Comparison of ENCODE assay signal across 8 mouse cellular contexts in genomic region chr8:72722769-72723650, GRCm38 (mm10). TPM values are rescaled to one million over a fixed set of nuclear protein-coding genes. Genes with fewer than 3 reads are reported as not detected.
DNase-seq lines count a peak whose midpoint lies in the region; ATAC-seq and TF ChIP-seq lines count a peak whose summit lies in the region.

Gene Sin3b (plus strand): TSS chr8:72723285.

- 13% methylated on average over 56 of the region's 56 CpGs for WGBS in cerebellum, adult 2 months
- 14% methylated on average over 56 of the region's 56 CpGs for WGBS in forebrain, postnatal 0 days
- WGBS in lung, embryonic 15.5 days = 14% methylated on average over 56 of the region's 56 CpGs

- no peaks in the 10 kb centered on the region for H3K9me3 ChIP-seq in G1E (replicated peaks)
- no peaks in the 10 kb centered on the region for H3K9me3 ChIP-seq in forebrain, postnatal 0 days (ENCODE audit: low read length)
- H3K9me3 ChIP-seq in lung, embryonic 15.5 days = no peaks in the 10 kb centered on the region

- TF ChIP-seq CTCF in G1E (IDR thresholded peaks at IDR 0.05; ENCODE audit: low read depth, low read length) = no peak
- no peak for TF ChIP-seq CTCF in cerebellum, adult 2 months (IDR thresholded peaks at IDR 0.05; ENCODE audit: borderline replicate concordance, insufficient read depth, low read depth, low read length)
- TF ChIP-seq CTCF in forebrain, postnatal 0 days (IDR thresholded peaks at IDR 0.05; ENCODE audit: low read depth) = no peak

- no peak within 1 kb of the TSS for H3K27ac ChIP-seq in cerebellum, adult 2 months (ENCODE audit: insufficient read depth, low read length)
- peak within 1 kb of the TSS; percentile 64; the same call in 1 of the 2 replicates for H3K27ac ChIP-seq in forebrain, postnatal 0 days (ENCODE audit: low read depth, low read length)
- peak within 1 kb of the TSS; percentile 17; the same call in 1 of the 2 replicates for H3K27ac ChIP-seq in lung, embryonic 15.5 days

- DNase-seq in G1E (ENCODE audit: low spot score) = peak; percentile 91
- DNase-seq in cerebellum, adult 2 months = peak; percentile 91 to 93
- peak; percentile 92 for DNase-seq in forebrain, postnatal 0 days
- DNase-seq in heart, postnatal 4 days = peak; percentile 98
- DNase-seq in layer of hippocampus, adult 8-10 months (ENCODE audit: low spot score in 2 of 2) = peak; percentile 88 to 89
- peak; percentile 88 for DNase-seq in ovary, adult 18-20 months (ENCODE audit: low spot score)
- DNase-seq in thymus, postnatal 0 days (ENCODE audit: low spot score) = peak; percentile 90

- no peaks in the 10 kb centered on the region for H3K27me3 ChIP-seq in G1E (ENCODE audit: insufficient read depth, low read length)
- H3K27me3 ChIP-seq in cerebellum, adult 2 months (ENCODE audit: control insufficient read depth, insufficient read depth, low read length) = no peaks in the 10 kb centered on the region
- H3K27me3 ChIP-seq in forebrain, postnatal 0 days (ENCODE audit: insufficient read depth, low read length) = no peaks in the 10 kb centered on the region
- no peaks in the 10 kb centered on the region for H3K27me3 ChIP-seq in lung, embryonic 15.5 days

- H3K9ac ChIP-seq in forebrain, postnatal 0 days = peak within 1 kb of the TSS; percentile 94
- H3K9ac ChIP-seq in lung, embryonic 15.5 days = peak within 1 kb of the TSS; percentile 98

- peaks cover 20% of the 10 kb centered on the region for H3K4me1 ChIP-seq in G1E (ENCODE audit: insufficient read depth, low read depth, low read length)
- peaks cover 8% of the 10 kb centered on the region; the same call in 1 of the 2 replicates for H3K4me1 ChIP-seq in cerebellum, adult 2 months (ENCODE audit: control insufficient read depth, insufficient read depth, low read length)
- H3K4me1 ChIP-seq in forebrain, postnatal 0 days (ENCODE audit: insufficient read depth) = peaks cover 7% of the 10 kb centered on the region; the same call in 1 of the 2 replicates
- H3K4me1 ChIP-seq in lung, embryonic 15.5 days = peaks cover 6% of the 10 kb centered on the region

- peak; percentile 98 for ATAC-seq in G1E (ENCODE audit: extremely low read depth, insufficient number of reproducible peaks, low FRiP score, poor library complexity, severe bottlenecking)
- peak; percentile 100 for ATAC-seq in forebrain, postnatal 0 days
- peak; percentile 98 for ATAC-seq in lung, embryonic 15.5 days (ENCODE audit: borderline replicate concordance, extremely low read depth, low FRiP score, low TSS enrichment)

- peak within 1 kb of the TSS; percentile 96 for H3K4me3 ChIP-seq in G1E (ENCODE audit: low read depth, low read length)
- peak within 1 kb of the TSS; percentile 72 for H3K4me3 ChIP-seq in cerebellum, adult 2 months (replicated peaks; ENCODE audit: insufficient read depth, low read depth, low read length)
- peak within 1 kb of the TSS; percentile 99 for H3K4me3 ChIP-seq in forebrain, postnatal 0 days (ENCODE audit: low read depth, low read length)
- H3K4me3 ChIP-seq in lung, embryonic 15.5 days = peak within 1 kb of the TSS; percentile 80

- peaks cover 41% of the 10 kb centered on the region for H3K36me3 ChIP-seq in G1E (replicated peaks)
- H3K36me3 ChIP-seq in forebrain, postnatal 0 days (ENCODE audit: insufficient read depth) = peaks cover 32% of the 10 kb centered on the region
- H3K36me3 ChIP-seq in lung, embryonic 15.5 days = peaks cover 31% of the 10 kb centered on the region

- H3K4me2 ChIP-seq in forebrain, postnatal 0 days (ENCODE audit: low read depth) = peak within 1 kb of the TSS; percentile 95
- peak within 1 kb of the TSS; percentile 93 for H3K4me2 ChIP-seq in lung, embryonic 15.5 days

- TF ChIP-seq POLR2A in cerebellum, adult 2 months (IDR thresholded peaks at IDR 0.05; ENCODE audit: borderline replicate concordance, insufficient read depth, low read length) = peak; percentile 75

RNA-seq across cellular contexts. Expression of gene Sin3b, which starts in this region (rescaled TPM):
- total RNA-seq in G1E (2014; fragmentation: Nextera tagmentation) (73.8 and 82.2 TPM in 2 replicates), G1E (2017) (186 and 202 TPM in 2 replicates)
- 58.9 and 64.7 TPM in 2 replicates for polyA plus RNA-seq in G1E (2012)
- 101 and 102 TPM in 2 replicates for polyA plus RNA-seq in cerebellum, adult 2 months (2012; rRNA removed)
- total RNA-seq in forebrain, postnatal 0 days (2014; rRNA removed) = 219 and 237 TPM in 2 replicates
- polyA plus RNA-seq in forebrain, postnatal 0 days (2015; fragmentation: Nextera tagmentation; extraction: Ambion mirVana) = 289 and 331 TPM in 2 replicates
- 100 to 1,000 TPM; 133 to 135 TPM for total RNA-seq in heart, postnatal 4 days (2021)
- total RNA-seq in layer of hippocampus, adult 8-10 months (2022) = 100 to 1,000 TPM; 172 to 190 (median 175) TPM
- polyA plus RNA-seq in lung, embryonic 15.5 days (2015; fragmentation: Nextera tagmentation; extraction: Ambion mirVana) = 162 and 164 TPM in 2 replicates
- 463 and 506 TPM in 2 replicates for polyA plus RNA-seq in thymus, postnatal 0 days (2015; fragmentation: Nextera tagmentation; extraction: Ambion mirVana)
